Mouse (Mus musculus) midbrain, embryonic 16.5 days (tissue): Measurements from ENCODE around the gene Abhd17b. TPM values are rescaled to one million over a fixed set of nuclear protein-coding genes. Genes with fewer than 3 reads are reported as not detected.

Experiments used
- ATAC-seq: fragments of 200-750 bp; cut with Nextera tagmentation; 2 replicates; pipeline ENCODE4 v1.8.0; 2017; ENCODE audit warnings: moderate TSS enrichment
- H3K27ac ChIP-seq: fragments of 300-500 bp; sonication (generic); 2 replicates; pipeline ENCODE4 v1.5.1; 2014; ENCODE audit warnings: mild to moderate bottlenecking, low read length, mixed read lengths
- H3K27me3 ChIP-seq: fragments of 300-500 bp; sonication (generic); 2 replicates; pipeline ENCODE4 v1.6.1; 2014; ENCODE audit warnings: low read depth, low read length, mixed read lengths; ENCODE audit not compliant: control insufficient read depth, insufficient read depth
- H3K36me3 ChIP-seq: fragments of 300-500 bp; sonication (generic); 2 replicates; pipeline ENCODE4 v1.6.1; 2014; ENCODE audit warnings: mild to moderate bottlenecking, low read length, moderate library complexity, mixed read lengths; ENCODE audit not compliant: control insufficient read depth, insufficient read depth
- H3K4me1 ChIP-seq: fragments of 300-500 bp; sonication (generic); 2 replicates; pipeline ENCODE4 v1.6.1; 2014; ENCODE audit warnings: mild to moderate bottlenecking, low read length, mixed read lengths; ENCODE audit not compliant: control insufficient read depth, insufficient read depth
- H3K4me2 ChIP-seq: fragments of 300-500 bp; sonication (generic); 2 replicates; pipeline ENCODE4 v1.6.1; 2014; ENCODE audit warnings: mild to moderate bottlenecking, low read length, mixed read lengths
- H3K4me3 ChIP-seq: fragments of 300-500 bp; sonication (generic); 2 replicates; pipeline ENCODE4 v1.5.1; 2014; ENCODE audit warnings: low read depth, mild to moderate bottlenecking, low read length, moderate library complexity, mixed read lengths
- H3K9ac ChIP-seq: fragments of 300-500 bp; sonication (generic); 2 replicates; pipeline ENCODE4 v1.6.1; 2014; ENCODE audit warnings: low read depth, low read length, mixed read lengths
- H3K9me3 ChIP-seq: fragments of 300-500 bp; sonication (generic); replicated peaks from 2 replicates; pipeline ENCODE4 v1.6.1; 2014; ENCODE audit warnings: mild to moderate bottlenecking, low read length, mixed read lengths; ENCODE audit not compliant: control insufficient read depth, poor library complexity, severe bottlenecking
- WGBS: fragments of 180-500 bp; shearing (Covaris S2); extraction: QIAGEN DNeasy Blood & Tissue Kit; methylation state at CpG from one replicate; pipeline ENCODE4 v1.1.7; 2014; 5-methylcytosine and 5-hydroxymethylcytosine counted together
- polyA plus RNA-seq: library from polyadenylated mRNA; unstranded; fragments of >200 nt; fragmentation: Nextera tagmentation; extraction: Ambion mirVana; gene quantifications from 2 replicates; pipeline ENCODE4 v1.2.1, GENCODE M21; 2015

Gene Abhd17b
- 35.5 TPM in 2 replicates for polyA plus RNA-seq

- H3K9ac ChIP-seq: peak within 1 kb of the TSS; percentile 91
- no peaks in the 10 kb centered on the region for H3K9me3 ChIP-seq
- H3K36me3 ChIP-seq: no peaks in the 10 kb centered on the region
- no peaks in the 10 kb centered on the region for H3K27me3 ChIP-seq
- peak within 1 kb of the TSS; percentile 93 for H3K4me3 ChIP-seq
- WGBS: 0% methylated on average over 68 of the region's 105 CpGs
- peak within 1 kb of the TSS; percentile 98 for H3K27ac ChIP-seq
- peak within 1 kb of the TSS; percentile 94 for H3K4me2 ChIP-seq
- ATAC-seq: peak; percentile 61
- peaks cover 30% of the 10 kb centered on the region for H3K4me1 ChIP-seq
Measured at GRCm38 (mm10) chr19:21653172-21653981, at the start of gene Abhd17b. Gene Abhd17b (plus strand): TSS chr19:21653185.

- Histone ChIP-seq H3K4me2 (no peak overlapping the region), H3K27me3 (no peaks in the 10 kb centered on the region), H3K27ac (no peak overlapping the region), H3K9me3 (no peaks in the 10 kb centered on the region), H3K36me3 (no peaks in the 10 kb centered on the region), H3K4me1 (no peaks in the 10 kb centered on the region), H3K9ac (no peak overlapping the region), H3K4me3 (no peak overlapping the region)
- WGBS: 63% methylated on average over 3 of the region's 3 CpGs
- no peak for ATAC-seq
Measured at GRCm38 (mm10) chr19:21603836-21604235, 49.1 kb upstream of the Abhd17b start.

GRCm38 (mm10) chr19:21605294-21605693, 47.7 kb upstream of the Abhd17b start:
- no peak for ATAC-seq
- no peaks in the 10 kb centered on the region for H3K9me3 ChIP-seq
- H3K27me3 ChIP-seq: no peaks in the 10 kb centered on the region
- no peak overlapping the region for H3K9ac ChIP-seq
- WGBS: 93% methylated on average over 3 of the region's 3 CpGs
- H3K36me3 ChIP-seq: no peaks in the 10 kb centered on the region
- no peak overlapping the region for H3K27ac ChIP-seq
- no peak overlapping the region for H3K4me3 ChIP-seq
- H3K4me2 ChIP-seq: no peak overlapping the region
- H3K4me1 ChIP-seq: no peaks in the 10 kb centered on the region

- no peaks in the 10 kb centered on the region for H3K27me3 ChIP-seq
- H3K9ac ChIP-seq: no peak overlapping the region
- no peaks in the 10 kb centered on the region for H3K9me3 ChIP-seq
- no peak overlapping the region for H3K4me2 ChIP-seq
- H3K4me3 ChIP-seq: no peak overlapping the region
- WGBS: 75% methylated on average over 6 of the region's 6 CpGs
- peaks cover 8% of the 10 kb centered on the region for H3K4me1 ChIP-seq
- H3K36me3 ChIP-seq: no peaks in the 10 kb centered on the region
- no peak overlapping the region for H3K27ac ChIP-seq
- ATAC-seq: no peak
Measured at GRCm38 (mm10) chr19:21610240-21610639, 42.7 kb upstream of the Abhd17b start.

GRCm38 (mm10) chr19:21611297-21611696, 41.7 kb upstream of the Abhd17b start:
- no peak overlapping the region for H3K4me2 ChIP-seq
- no peaks in the 10 kb centered on the region for H3K9me3 ChIP-seq
- 8% methylated on average over 6 of the region's 6 CpGs for WGBS
- no peak overlapping the region for H3K9ac ChIP-seq
- ATAC-seq: no peak
- H3K4me1 ChIP-seq: peaks cover 8% of the 10 kb centered on the region
- no peak overlapping the region for H3K27ac ChIP-seq
- H3K4me3 ChIP-seq: no peak overlapping the region
- no peaks in the 10 kb centered on the region for H3K36me3 ChIP-seq
- no peaks in the 10 kb centered on the region for H3K27me3 ChIP-seq

GRCm38 (mm10) chr19:21611725-21612575, 41.0 kb upstream of the Abhd17b start:
- 55% methylated on average over 9 of the region's 9 CpGs for WGBS
- Histone ChIP-seq H3K36me3 (no peaks in the 10 kb centered on the region), H3K27me3 (no peaks in the 10 kb centered on the region), H3K4me3 (no peak overlapping the region), H3K9me3 (no peaks in the 10 kb centered on the region), H3K4me2 (no peak overlapping the region), H3K9ac (no peak overlapping the region), H3K27ac (no peak overlapping the region), H3K4me1 (peaks cover 8% of the 10 kb centered on the region)
- no peak for ATAC-seq

GRCm38 (mm10) chr19:21615801-21616200, 37.2 kb upstream of the Abhd17b start:
- Histone ChIP-seq H3K9me3 (no peaks in the 10 kb centered on the region), H3K27ac (no peak overlapping the region), H3K4me2 (no peak overlapping the region), H3K9ac (no peak overlapping the region), H3K4me1 (peaks cover 8% of the 10 kb centered on the region), H3K4me3 (no peak overlapping the region), H3K27me3 (no peaks in the 10 kb centered on the region), H3K36me3 (no peaks in the 10 kb centered on the region)
- 95% methylated on average over 3 of the region's 3 CpGs for WGBS
- no peak for ATAC-seq

- no peaks in the 10 kb centered on the region for H3K27me3 ChIP-seq
- no peaks in the 10 kb centered on the region for H3K36me3 ChIP-seq
- H3K4me1 ChIP-seq: no peaks in the 10 kb centered on the region
- H3K27ac ChIP-seq: no peak overlapping the region
- ATAC-seq: no peak
- H3K4me3 ChIP-seq: no peak overlapping the region
- no peaks in the 10 kb centered on the region for H3K9me3 ChIP-seq
- no peak overlapping the region for H3K9ac ChIP-seq
- no peak overlapping the region for H3K4me2 ChIP-seq
- 79% methylated on average over 3 of the region's 3 CpGs for WGBS
Measured at GRCm38 (mm10) chr19:21623410-21624147, 29.4 kb upstream of the Abhd17b start.
